Comparison of ENCODE assay signal across 9 mouse cellular contexts in the genomic region with DNA sequence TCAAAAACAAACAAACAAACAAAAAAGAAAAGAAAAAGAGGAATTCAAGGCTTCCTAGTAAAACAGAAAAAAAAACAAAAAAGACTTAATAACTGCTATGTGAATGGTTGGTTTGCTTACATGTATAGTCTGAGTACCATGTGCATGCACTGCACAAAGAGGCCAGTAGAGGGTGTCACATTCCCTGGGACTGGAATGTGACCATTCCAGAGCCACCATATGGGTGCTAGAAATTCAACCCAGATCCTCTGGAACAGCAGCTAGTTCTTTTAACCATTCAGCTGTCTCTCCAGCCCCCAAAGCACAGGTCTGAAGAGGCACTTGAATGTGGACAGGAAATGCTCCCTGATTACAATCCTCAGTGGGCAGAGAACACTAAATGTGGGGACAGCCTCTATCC. TPM values are rescaled to one million over a fixed set of nuclear protein-coding genes. Genes with fewer than 3 reads are reported as not detected.
A peak's percentile ranks its signal among the peaks of the same experiment; 100 is the strongest.
DNase-seq lines count a peak whose midpoint lies in the region; ATAC-seq and TF ChIP-seq lines count a peak whose summit lies in the region.
"Had no signal": no experiment of that assay in that cellular context is flagged by ENCODE, and none has a peak within 500 bp of the region (broad histone marks: within the 10 kb centered on the region; RNA-seq: fewer than 3 reads in every experiment).

No protein-coding gene starts in this region.

- no peaks in the 10 kb centered on the region for H3K9me3 ChIP-seq in heart, postnatal 0 days (replicated peaks; ENCODE audit: control insufficient read depth, low read length)
- no peaks in the 10 kb centered on the region for H3K9me3 ChIP-seq in heart, embryonic 12.5 days (replicated peaks)
- no peaks in the 10 kb centered on the region for H3K9me3 ChIP-seq in stomach, postnatal 0 days (ENCODE audit: control insufficient read depth, low read length)

- H3K27me3 ChIP-seq in heart, postnatal 0 days (ENCODE audit: control insufficient read depth, insufficient read depth, low read length): no peaks in the 10 kb centered on the region
- no peaks in the 10 kb centered on the region for H3K27me3 ChIP-seq in heart, embryonic 12.5 days (replicated peaks)
- no peaks in the 10 kb centered on the region for H3K27me3 ChIP-seq in stomach, postnatal 0 days (ENCODE audit: control insufficient read depth, insufficient read depth, low read length)

- no peak overlapping the region for H3K4me3 ChIP-seq in heart, postnatal 0 days (ENCODE audit: low read depth, low read length)
- no peak overlapping the region for H3K4me3 ChIP-seq in heart, embryonic 12.5 days
- no peak overlapping the region for H3K4me3 ChIP-seq in stomach, postnatal 0 days (ENCODE audit: low read depth, low read length)
- H3K4me3 ChIP-seq: myocyte had no signal

- H3K4me1 ChIP-seq in heart, postnatal 0 days (ENCODE audit: control insufficient read depth, insufficient read depth): no peaks in the 10 kb centered on the region
- peaks cover 20% of the 10 kb centered on the region for H3K4me1 ChIP-seq in heart, embryonic 12.5 days (replicated peaks)
- no peaks in the 10 kb centered on the region for H3K4me1 ChIP-seq in stomach, postnatal 0 days (replicated peaks; ENCODE audit: control insufficient read depth, insufficient read depth)

- no peak overlapping the region for H3K27ac ChIP-seq in heart, postnatal 0 days (ENCODE audit: low read depth)
- no peak overlapping the region for H3K27ac ChIP-seq in heart, embryonic 12.5 days (ENCODE audit: poor library complexity, severe bottlenecking)
- H3K27ac ChIP-seq in stomach, postnatal 0 days (replicated peaks): no peak overlapping the region

- ATAC-seq in heart, postnatal 0 days (ENCODE audit: insufficient read depth, low read depth): no peak
- ATAC-seq in heart, embryonic 12.5 days (ENCODE audit: insufficient number of reproducible peaks, low FRiP score): no peak
- no peak for ATAC-seq in stomach, postnatal 0 days (ENCODE audit: low FRiP score, low TSS enrichment)

- intact Hi-C loops in left cerebral cortex, postnatal 14 days (cut with DNase I): loop anchor here (5.0 kb wide), 1 partner anchor 185 kb away; no protein-coding TSS in a partner anchor

- peaks cover 84% of the 10 kb centered on the region for H3K36me3 ChIP-seq in heart, postnatal 0 days (replicated peaks; ENCODE audit: control insufficient read depth, insufficient read depth, low read length)
- peaks cover 89% of the 10 kb centered on the region for H3K36me3 ChIP-seq in heart, embryonic 12.5 days
- peaks cover 17% of the 10 kb centered on the region; the same call in 1 of the 2 replicates for H3K36me3 ChIP-seq in stomach, postnatal 0 days (ENCODE audit: control insufficient read depth, insufficient read depth, low read length)

- peak; percentile 41 for TF ChIP-seq CTCF in heart, postnatal 0 days (IDR thresholded peaks at IDR 0.05; ENCODE audit: low read depth)
- peak; percentile 70 for TF ChIP-seq CTCF in stomach, postnatal 0 days (IDR thresholded peaks at IDR 0.05; ENCODE audit: low read depth)

- no peak overlapping the region for H3K9ac ChIP-seq in heart, postnatal 0 days (replicated peaks; ENCODE audit: low read depth, low read length)
- H3K9ac ChIP-seq in heart, embryonic 12.5 days: no peak overlapping the region
- H3K9ac ChIP-seq in stomach, postnatal 0 days (ENCODE audit: low read length): no peak overlapping the region

- DNase-seq in heart, postnatal 0 days (ENCODE audit: low spot score): no peak
- peak; percentile 18 for DNase-seq in urinary bladder, postnatal 14 days (ENCODE audit: low spot score)
- no peak for DNase-seq in urinary bladder, postnatal 10 days (ENCODE audit: low spot score)
- peak; percentile 15 for DNase-seq in kidney, postnatal 14 days
- DNase-seq in stomach, postnatal 0 days (ENCODE audit: low spot score): peak; percentile 49
- DNase-seq in layer of hippocampus, postnatal 10 days (ENCODE audit: low spot score in 2 of 2): no peak
- no peak for DNase-seq in left cerebral cortex, postnatal 14 days (ENCODE audit: low spot score in 2 of 2)

- no peak overlapping the region for H3K4me2 ChIP-seq in heart, postnatal 0 days (ENCODE audit: low read depth, low read length)
- no peak overlapping the region for H3K4me2 ChIP-seq in heart, embryonic 12.5 days
- H3K4me2 ChIP-seq in stomach, postnatal 0 days (replicated peaks; ENCODE audit: low read depth): no peak overlapping the region

- TF ChIP-seq EP300 in heart, postnatal 0 days (IDR thresholded peaks at IDR 0.05; ENCODE audit: low read depth): no peak
- no peak for TF ChIP-seq EP300 in stomach, postnatal 0 days (optimal IDR thresholded peaks at IDR 0.05)

RNA-seq across cellular contexts. Expression of a gene that starts 21.0 kb away (rescaled TPM):
- total RNA-seq in heart, postnatal 0 days (2014; rRNA removed; ENCODE audit: low replicate concordance): 49.8 and 50.1 TPM in 2 replicates
- polyA plus RNA-seq in heart, postnatal 0 days (2015; fragmentation: Nextera tagmentation; extraction: Ambion mirVana): 53.7 and 57.3 TPM in 2 replicates
- polyA plus RNA-seq in heart, embryonic 12.5 days (2016; fragmentation: Nextera tagmentation; extraction: Ambion mirVana): 91.0 and 94.3 TPM in 2 replicates
- polyA plus RNA-seq in stomach, postnatal 0 days (2015; fragmentation: Nextera tagmentation; extraction: Ambion mirVana): 64.8 and 68.7 TPM in 2 replicates
- 10 to 100 TPM; 55.9 to 63.8 TPM for total RNA-seq in layer of hippocampus, postnatal 10 days (2021)
- total RNA-seq in left cerebral cortex, postnatal 14 days (2021): 10 to 100 TPM; 47.5 to 49.2 TPM

RNA-seq across cellular contexts. Expression of a gene that starts 35.1 kb away (rescaled TPM):
- 32.3 and 41.5 TPM in 2 replicates for total RNA-seq in heart, postnatal 0 days (2014; rRNA removed; ENCODE audit: low replicate concordance)
- 33.3 and 35.3 TPM in 2 replicates for polyA plus RNA-seq in heart, postnatal 0 days (2015; fragmentation: Nextera tagmentation; extraction: Ambion mirVana)
- 75.8 and 77.5 TPM in 2 replicates for polyA plus RNA-seq in heart, embryonic 12.5 days (2016; fragmentation: Nextera tagmentation; extraction: Ambion mirVana)
- 37.6 and 38.3 TPM in 2 replicates for polyA plus RNA-seq in stomach, postnatal 0 days (2015; fragmentation: Nextera tagmentation; extraction: Ambion mirVana)
- 10 to 100 TPM; 73.4 to 78.0 TPM for total RNA-seq in layer of hippocampus, postnatal 10 days (2021)
- total RNA-seq in left cerebral cortex, postnatal 14 days (2021): 10 to 100 TPM; 81.0 to 85.9 TPM

RNA-seq across cellular contexts. Expression of a gene that starts 43.2 kb away (rescaled TPM):
- total RNA-seq in heart, postnatal 0 days (2014; rRNA removed; ENCODE audit: low replicate concordance): not detected in 2 replicates
- not detected in 2 replicates for polyA plus RNA-seq in heart, postnatal 0 days (2015; fragmentation: Nextera tagmentation; extraction: Ambion mirVana)
- polyA plus RNA-seq in heart, embryonic 12.5 days (2016; fragmentation: Nextera tagmentation; extraction: Ambion mirVana): not detected in 2 replicates
- polyA plus RNA-seq in stomach, postnatal 0 days (2015; fragmentation: Nextera tagmentation; extraction: Ambion mirVana): 0.18 TPM in 1 of 2 replicates, not detected in the other
- total RNA-seq in layer of hippocampus, postnatal 10 days (2021): not detected
- total RNA-seq in left cerebral cortex, postnatal 14 days (2021): not detected
- polyA plus RNA-seq: myocyte had no signal

RNA-seq across cellular contexts. Expression of a gene that starts 45.6 kb away (rescaled TPM):
- 110 and 151 TPM in 2 replicates for total RNA-seq in heart, postnatal 0 days (2014; rRNA removed; ENCODE audit: low replicate concordance)
- 202 and 238 TPM in 2 replicates for polyA plus RNA-seq in heart, postnatal 0 days (2015; fragmentation: Nextera tagmentation; extraction: Ambion mirVana)
- 406 and 412 TPM in 2 replicates for polyA plus RNA-seq in heart, embryonic 12.5 days (2016; fragmentation: Nextera tagmentation; extraction: Ambion mirVana)
- polyA plus RNA-seq in stomach, postnatal 0 days (2015; fragmentation: Nextera tagmentation; extraction: Ambion mirVana): 279 and 305 TPM in 2 replicates
- total RNA-seq in layer of hippocampus, postnatal 10 days (2021): 100 to 1,000 TPM; 179 to 207 TPM
- total RNA-seq in left cerebral cortex, postnatal 14 days (2021): 100 to 1,000 TPM; 125 to 127 TPM

Comparison
In these comparisons a context has a peak if more than half of its experiments do, and no peak if none do; other contexts are left out.
1. DNase-seq: peak in urinary bladder, postnatal 14 days (single experiment), kidney, postnatal 14 days (single experiment) and stomach, postnatal 0 days (single experiment); none in heart, postnatal 0 days (single experiment), urinary bladder, postnatal 10 days (single experiment), layer of hippocampus, postnatal 10 days (0 of 2) and left cerebral cortex, postnatal 14 days (0 of 2).